Mouse (Mus musculus) CH12.LX (cell line): ENCODE data around the gene Ttf1.

Experiments used
- CHD1 ChIP-seq: IDR thresholded peaks from 2 replicates; pipeline ENCODE4 v1.6.1; 2012; ENCODE audit warnings: low read depth, low read length, improper control_type of control experiment, inconsistent platforms
- CHD2 ChIP-seq: IDR thresholded peaks from 2 replicates; pipeline ENCODE4 v1.6.1; 2011; ENCODE audit warnings: low read length, improper control_type of control experiment
- CTCF ChIP-seq, 2 experiments: IDR thresholded peaks in 1 of 2; conservative IDR thresholded peaks in 1 of 2; 2 replicates each; pipeline ENCODE4 v1.5.1; 2011 to 2012; ENCODE audit warnings: low read depth in 2 of 2, low read length in 2 of 2, improper control_type of control experiment in 1 of 2, inconsistent platforms in 1 of 2, mild to moderate bottlenecking in 1 of 2, moderate library complexity in 1 of 2
- E2F4 ChIP-seq: IDR thresholded peaks from 2 replicates; pipeline ENCODE4 v1.6.1; 2011; ENCODE audit warnings: low read depth, low read length, improper control_type of control experiment; ENCODE audit not compliant: insufficient replicate concordance
- EP300 ChIP-seq: IDR thresholded peaks from 2 replicates; pipeline ENCODE4 v1.6.1; 2011; ENCODE audit warnings: low read length, improper control_type of control experiment
- JUN ChIP-seq: IDR thresholded peaks from 2 replicates; pipeline ENCODE4 v1.6.1; 2011; ENCODE audit warnings: low read depth, mild to moderate bottlenecking, low read length, improper control_type of control experiment, moderate library complexity; ENCODE audit not compliant: insufficient read depth
- JUND ChIP-seq: conservative IDR thresholded peaks from 2 replicates; pipeline ENCODE4 v1.6.1; 2011; ENCODE audit warnings: low read depth, low read length, improper control_type of control experiment
- KAT2A ChIP-seq: IDR thresholded peaks from 2 replicates; pipeline ENCODE4 v1.6.1; 2012; ENCODE audit warnings: low read length, improper control_type of control experiment, inconsistent platforms; ENCODE audit not compliant: insufficient replicate concordance
- MEF2A ChIP-seq: IDR thresholded peaks from 2 replicates; pipeline ENCODE4 v1.6.1; 2014; ENCODE audit warnings: low read depth, mild to moderate bottlenecking, inconsistent platforms, low read length, improper control_type of control experiment, borderline replicate concordance
- MXI1 ChIP-seq: IDR thresholded peaks from 2 replicates; pipeline ENCODE4 v1.6.1; 2011; ENCODE audit warnings: mild to moderate bottlenecking, low read depth, low read length, improper control_type of control experiment
- POLR2A ChIP-seq: IDR thresholded peaks from 2 replicates; pipeline ENCODE4 v1.6.1; 2011; ENCODE audit warnings: low read depth, mild to moderate bottlenecking, improper control_type of control experiment, low read length
- POLR2AphosphoS2 ChIP-seq: IDR thresholded peaks from 2 replicates; pipeline ENCODE4 v1.6.1; 2011; ENCODE audit warnings: low read depth, low read length, improper control_type of control experiment
- RCOR1 ChIP-seq: conservative IDR thresholded peaks from 2 replicates; pipeline ENCODE4 v1.6.1; 2012; ENCODE audit warnings: low read depth, mild to moderate bottlenecking, inconsistent platforms, low read length, improper control_type of control experiment

GRCm38 (mm10) chr2:29054991-29055390 is 5.1 kb upstream of the Ttf1 start, which contains the start of gene Cfap77:
- TF ChIP-seq CTCF (conservative IDR thresholded peaks at IDR 0.05 in 1 of 2, IDR thresholded peaks at IDR 0.05 in 1 of 2; ENCODE audit: low read depth in 2 of 2, low read length in 2 of 2) (no peak), JUN (no peak), EP300 (no peak), JUND (no peak), KAT2A (no peak), POLR2A (no peak), MXI1 (peak; percentile 94), E2F4 (peak; percentile 48; the same call in 1 of the 2 replicates), MEF2A (0 out of 2 replicates have a peak, but pooled peaks have one; percentile 18), CHD2 (no peak), CHD1 (peak; percentile 99), POLR2AphosphoS2 (no peak), RCOR1 (no peak)
